Mouse (Mus musculus) limb, embryonic 12.5 days (tissue): ENCODE measurements around the gene Nrp2. TPM values are rescaled to one million over a fixed set of nuclear protein-coding genes. Genes with fewer than 3 reads are reported as not detected.
A peak's percentile ranks its signal among the peaks of the same experiment; 100 is the strongest.

ENCODE experiments used
- ATAC-seq: fragments of 200-750 bp; cut with Nextera tagmentation; 2 replicates; pipeline ENCODE4 v1.8.0; 2017; ENCODE audit warnings: low read depth, moderate TSS enrichment; ENCODE audit not compliant: insufficient number of reproducible peaks, insufficient read depth, low FRiP score, low TSS enrichment
- H3K27ac ChIP-seq: fragments of 300-500 bp; sonication (generic); 2 replicates; pipeline ENCODE4 v1.5.1; 2016; ENCODE audit warnings: mild to moderate bottlenecking, moderate library complexity
- H3K27me3 ChIP-seq: fragments of 300-500 bp; sonication (generic); 2 replicates; pipeline ENCODE4 v1.6.1; 2016; ENCODE audit warnings: mild to moderate bottlenecking, moderate library complexity
- H3K36me3 ChIP-seq: fragments of 300-500 bp; sonication (generic); 2 replicates; pipeline ENCODE4 v1.6.1; 2016; ENCODE audit warnings: mild to moderate bottlenecking, moderate library complexity
- H3K4me1 ChIP-seq: fragments of 300-500 bp; sonication (generic); replicated peaks from 2 replicates; pipeline ENCODE4 v1.6.1; 2016
- H3K4me2 ChIP-seq: fragments of 300-500 bp; sonication (generic); 2 replicates; pipeline ENCODE4 v1.6.1; 2016; ENCODE audit warnings: mild to moderate bottlenecking, moderate library complexity
- H3K4me3 ChIP-seq: fragments of 300-500 bp; sonication (generic); replicated peaks from 2 replicates; pipeline ENCODE4 v1.5.1; 2016; ENCODE audit warnings: mild to moderate bottlenecking
- H3K9ac ChIP-seq: fragments of 300-500 bp; sonication (generic); replicated peaks from 2 replicates; pipeline ENCODE4 v1.6.1; 2016; ENCODE audit warnings: mild to moderate bottlenecking, moderate library complexity
- H3K9me3 ChIP-seq: fragments of 300-500 bp; sonication (generic); 2 replicates; pipeline ENCODE4 v1.6.1; 2016; ENCODE audit warnings: mild to moderate bottlenecking, moderate library complexity
- WGBS: fragments of 180-500 bp; shearing (Covaris S2); methylation state at CpG from one replicate; pipeline ENCODE4 v1.1.7; 2016; 5-methylcytosine and 5-hydroxymethylcytosine counted together
- polyA plus RNA-seq: library from polyadenylated mRNA; unstranded; fragments of >200 nt; fragmentation: Nextera tagmentation; extraction: Ambion mirVana; gene quantifications from 2 replicates; pipeline ENCODE4 v1.2.1, GENCODE M21; 2016

Nrp2 gene
- polyA plus RNA-seq, 1 experiment from 2014 or later: 70.7 TPM

- Histone ChIP-seq H3K27ac (peak overlapping the region; percentile 12; the same call in 1 of the 2 replicates), H3K27me3 (no peaks in the 10 kb centered on the region), H3K4me1 (peaks cover 58% of the 10 kb centered on the region), H3K4me2 (0 out of 2 replicates have a peak overlapping the region, but pooled peaks have one; percentile 37), H3K9ac (no peak overlapping the region), H3K4me3 (no peak overlapping the region), H3K36me3 (peaks cover 42% of the 10 kb centered on the region), H3K9me3 (no peaks in the 10 kb centered on the region)
- no peak for ATAC-seq
- WGBS: 63% methylated on average over 13 of the region's 13 CpGs
These were observed 14.6 kb downstream of the Nrp2 start for GRCm38 (mm10) chr1:62717552-62718236.

- H3K9me3 ChIP-seq: no peaks in the 10 kb centered on the region
- no peaks in the 10 kb centered on the region for H3K27me3 ChIP-seq
- peak overlapping the region; percentile 50; the same call in 1 of the 2 replicates for H3K27ac ChIP-seq
- 36% methylated on average over 5 of the region's 5 CpGs for WGBS
- H3K36me3 ChIP-seq: peaks cover 47% of the 10 kb centered on the region
- H3K4me1 ChIP-seq: peaks cover 53% of the 10 kb centered on the region
- ATAC-seq: no peak
- H3K4me3 ChIP-seq: no peak overlapping the region
- H3K4me2 ChIP-seq: no peak overlapping the region
- H3K9ac ChIP-seq: no peak overlapping the region
These were observed 15.1 kb downstream of the Nrp2 start for GRCm38 (mm10) chr1:62718237-62718571.

- H3K4me1 ChIP-seq: peaks cover 49% of the 10 kb centered on the region
- H3K27ac ChIP-seq: peak overlapping the region; percentile 50; the same call in 1 of the 2 replicates
- no peak overlapping the region for H3K4me3 ChIP-seq
- H3K4me2 ChIP-seq: no peak overlapping the region
- 72% methylated on average over 8 of the region's 8 CpGs for WGBS
- ATAC-seq: no peak
- H3K27me3 ChIP-seq: no peaks in the 10 kb centered on the region
- no peaks in the 10 kb centered on the region for H3K9me3 ChIP-seq
- H3K36me3 ChIP-seq: peaks cover 53% of the 10 kb centered on the region
- H3K9ac ChIP-seq: no peak overlapping the region
These were observed 15.7 kb downstream of the Nrp2 start for GRCm38 (mm10) chr1:62718750-62719149.

- Histone ChIP-seq H3K9ac (no peak overlapping the region), H3K9me3 (no peaks in the 10 kb centered on the region), H3K4me3 (no peak overlapping the region), H3K27me3 (no peaks in the 10 kb centered on the region), H3K27ac (no peak overlapping the region), H3K4me2 (no peak overlapping the region), H3K4me1 (peaks cover 51% of the 10 kb centered on the region), H3K36me3 (peaks cover 59% of the 10 kb centered on the region)
- WGBS: 66% methylated on average over 6 of the region's 6 CpGs
- ATAC-seq: no peak
These were observed 16.7 kb downstream of the Nrp2 start for GRCm38 (mm10) chr1:62719770-62720169.

- Histone ChIP-seq H3K4me1 (peaks cover 55% of the 10 kb centered on the region), H3K36me3 (peaks cover 60% of the 10 kb centered on the region), H3K9ac (no peak overlapping the region), H3K4me2 (no peak overlapping the region), H3K4me3 (no peak overlapping the region), H3K27ac (no peak overlapping the region), H3K9me3 (no peaks in the 10 kb centered on the region), H3K27me3 (no peaks in the 10 kb centered on the region)
- ATAC-seq: no peak
- 66% methylated on average over 3 of the region's 3 CpGs for WGBS
These were observed 17.1 kb downstream of the Nrp2 start for GRCm38 (mm10) chr1:62720176-62720575.

- no peak overlapping the region for H3K9ac ChIP-seq
- H3K27me3 ChIP-seq: no peaks in the 10 kb centered on the region
- 57% methylated on average over 13 of the region's 13 CpGs for WGBS
- no peaks in the 10 kb centered on the region for H3K9me3 ChIP-seq
- no peak overlapping the region for H3K4me2 ChIP-seq
- ATAC-seq: no peak
- no peak overlapping the region for H3K27ac ChIP-seq
- peaks cover 50% of the 10 kb centered on the region for H3K4me1 ChIP-seq
- H3K36me3 ChIP-seq: peaks cover 63% of the 10 kb centered on the region
- no peak overlapping the region for H3K4me3 ChIP-seq
These were observed 17.9 kb downstream of the Nrp2 start for GRCm38 (mm10) chr1:62720727-62721705.

GRCm38 (mm10) chr1:62721706-62722187, 18.7 kb downstream of the Nrp2 start:
- Histone ChIP-seq H3K4me1 (peaks cover 46% of the 10 kb centered on the region), H3K27ac (0 out of 2 replicates have a peak overlapping the region, but pooled peaks have one; percentile 19), H3K27me3 (no peaks in the 10 kb centered on the region), H3K4me2 (no peak overlapping the region), H3K9ac (no peak overlapping the region), H3K36me3 (peaks cover 70% of the 10 kb centered on the region), H3K9me3 (no peaks in the 10 kb centered on the region), H3K4me3 (no peak overlapping the region)
- ATAC-seq: no peak
- 86% methylated on average over 7 of the region's 7 CpGs for WGBS

GRCm38 (mm10) chr1:62722526-62722925, 19.4 kb downstream of the Nrp2 start:
- H3K9me3 ChIP-seq: no peaks in the 10 kb centered on the region
- H3K4me1 ChIP-seq: peaks cover 42% of the 10 kb centered on the region
- H3K36me3 ChIP-seq: peaks cover 74% of the 10 kb centered on the region
- no peak overlapping the region for H3K4me2 ChIP-seq
- no peak overlapping the region for H3K4me3 ChIP-seq
- H3K27ac ChIP-seq: no peak overlapping the region
- no peaks in the 10 kb centered on the region for H3K27me3 ChIP-seq
- 70% methylated on average over 8 of the region's 8 CpGs for WGBS
- ATAC-seq: no peak
- no peak overlapping the region for H3K9ac ChIP-seq

- ATAC-seq: no peak
- WGBS: 77% methylated on average over 5 of the region's 5 CpGs
- Histone ChIP-seq H3K36me3 (peaks cover 79% of the 10 kb centered on the region), H3K27ac (peak overlapping the region; percentile 8), H3K9me3 (no peaks in the 10 kb centered on the region), H3K27me3 (no peaks in the 10 kb centered on the region), H3K9ac (no peak overlapping the region), H3K4me2 (no peak overlapping the region), H3K4me3 (no peak overlapping the region), H3K4me1 (peaks cover 29% of the 10 kb centered on the region)
These were observed 20.8 kb downstream of the Nrp2 start for GRCm38 (mm10) chr1:62723891-62724290.

- no peak overlapping the region for H3K4me2 ChIP-seq
- no peaks in the 10 kb centered on the region for H3K9me3 ChIP-seq
- H3K27me3 ChIP-seq: no peaks in the 10 kb centered on the region
- WGBS: 62% methylated on average over 6 of the region's 6 CpGs
- ATAC-seq: no peak
- H3K9ac ChIP-seq: no peak overlapping the region
- peak overlapping the region; percentile 8 for H3K27ac ChIP-seq
- peaks cover 27% of the 10 kb centered on the region for H3K4me1 ChIP-seq
- no peak overlapping the region for H3K4me3 ChIP-seq
- peaks cover 73% of the 10 kb centered on the region for H3K36me3 ChIP-seq
These were observed 21.5 kb downstream of the Nrp2 start for GRCm38 (mm10) chr1:62724461-62725021.
